Mouse (Mus musculus) cerebellum, adult 2 months (tissue): Measurements from ENCODE around the gene Secisbp2l.

Experiments used
- CTCF ChIP-seq: fragments of 200-500 bp; IDR thresholded peaks from 2 replicates; pipeline ENCODE4 v1.5.1; 2011; ENCODE audit warnings: low read depth, mild to moderate bottlenecking, control low read depth, low read length, moderate library complexity, borderline replicate concordance; ENCODE audit not compliant: insufficient read depth
- POLR2A ChIP-seq: fragments of 200-500 bp; IDR thresholded peaks from 2 replicates; pipeline ENCODE4 v1.6.1; 2011; ENCODE audit warnings: low read length, control low read depth, borderline replicate concordance; ENCODE audit not compliant: insufficient read depth

GRCm38 (mm10) chr2:125788351-125788750, 5.7 kb upstream of the Secisbp2l start:
- TF ChIP-seq POLR2A (no peak), CTCF (no peak)
